Mouse (Mus musculus) liver, postnatal 0 days (tissue): ENCODE measurements around the gene Gnb1. TPM values are rescaled to one million over a fixed set of nuclear protein-coding genes. Genes with fewer than 3 reads are reported as not detected.
A peak's percentile ranks its signal among the peaks of the same experiment; 100 is the strongest.
"Not testable (repeated sequence)": the region's sequence is repeated elsewhere in the genome, so short reads cannot be mapped to it uniquely, and the experiment has no call there.

Experiments
- ATAC-seq: fragments of 200-750 bp; cut with Nextera tagmentation; 2 replicates; pipeline ENCODE4 v1.8.0; 2017; ENCODE audit warnings: mild to moderate bottlenecking, moderate library complexity
- DNase-seq: peaks from one replicate; pipeline ENCODE4 v3.0.0-alpha.2; 2016
- H3K27ac ChIP-seq: fragments of 300-500 bp; sonication (generic); 2 replicates; pipeline ENCODE4 v1.5.1; 2014; ENCODE audit warnings: antibody characterized with exemption, moderate library complexity, mild to moderate bottlenecking, low read depth
- H3K27me3 ChIP-seq: fragments of 300-500 bp; sonication (generic); 2 replicates; pipeline ENCODE4 v1.6.1; 2014; ENCODE audit warnings: low read length, control low read depth, mixed read lengths; ENCODE audit not compliant: insufficient read depth
- H3K36me3 ChIP-seq: fragments of 300-500 bp; sonication (generic); replicated peaks from 2 replicates; pipeline ENCODE4 v1.6.1; 2014; ENCODE audit warnings: mild to moderate bottlenecking, control low read depth, low read length, moderate library complexity, mixed read lengths; ENCODE audit not compliant: insufficient read depth
- H3K4me1 ChIP-seq: fragments of 300-500 bp; sonication (generic); 2 replicates; pipeline ENCODE4 v1.6.1; 2014; ENCODE audit warnings: antibody characterized with exemption, mild to moderate bottlenecking, control low read depth; ENCODE audit not compliant: insufficient read depth
- H3K4me2 ChIP-seq: fragments of 300-500 bp; sonication (generic); 2 replicates; pipeline ENCODE4 v1.6.1; 2014; ENCODE audit warnings: low read depth, mild to moderate bottlenecking, low read length, moderate library complexity, mixed read lengths
- H3K4me3 ChIP-seq: fragments of 300-500 bp; sonication (generic); 2 replicates; pipeline ENCODE4 v1.5.1; 2014; ENCODE audit warnings: low read depth, low read length
- H3K9ac ChIP-seq: fragments of 300-500 bp; sonication (generic); replicated peaks from 2 replicates; pipeline ENCODE4 v1.6.1; 2014; ENCODE audit warnings: mild to moderate bottlenecking, moderate library complexity
- H3K9me3 ChIP-seq: fragments of 300-500 bp; sonication (generic); 2 replicates; pipeline ENCODE4 v1.6.1; 2016; ENCODE audit warnings: mild to moderate bottlenecking, control low read depth, low read length, mixed read lengths
- CTCF ChIP-seq: sonication (generic); IDR thresholded peaks from 2 replicates; pipeline ENCODE4 v1.5.1; 2016; ENCODE audit warnings: antibody characterized with exemption, low read depth
- EP300 ChIP-seq: IDR thresholded peaks from 2 replicates; pipeline ENCODE4 v1.6.1; 2016; ENCODE audit warnings: antibody characterized with exemption, low read depth, mild to moderate bottlenecking
- whole genome bisulfite sequencing: fragments of 180-500 bp; shearing (Covaris S2); extraction: QIAGEN DNeasy Blood & Tissue Kit; methylation state at CpG from one replicate; pipeline ENCODE4 v1.1.7; 2014; ENCODE audit not compliant: insufficient replicate concordance; 5-methylcytosine and 5-hydroxymethylcytosine counted together
- polyA plus RNA-seq: library from polyadenylated mRNA; unstranded; fragments of >200 nt; fragmentation: Nextera tagmentation; extraction: Ambion mirVana; gene quantifications from 2 replicates; pipeline ENCODE4 v1.2.1, GENCODE M21; 2015

Gnb1 gene
- polyA plus RNA-seq, 1 experiment from 2014 or later, result 88.4 TPM

GRCm38 (mm10) chr4:155470997-155471396, 20.2 kb upstream of the Gnb1 start:
- H3K4me2 ChIP-seq, result no peak overlapping the region
- no peak overlapping the region for H3K4me3 ChIP-seq
- H3K4me1 ChIP-seq, result 0 out of 2 replicates have a peak, but pooled peaks cover 5% of the 10 kb centered on the region
- H3K9ac ChIP-seq, result no peak overlapping the region
- WGBS, result 80% methylated on average over 7 of the region's 7 CpGs
- peaks cover 6% of the 10 kb centered on the region; the same call in 1 of the 2 replicates for H3K27me3 ChIP-seq
- TF ChIP-seq CTCF (no peak), EP300 (no peak)
- DNase-seq (no peak), ATAC-seq (no peak)
- H3K36me3 ChIP-seq, result no peaks in the 10 kb centered on the region
- H3K27ac ChIP-seq, result no peak overlapping the region
- no peaks in the 10 kb centered on the region for H3K9me3 ChIP-seq

GRCm38 (mm10) chr4:155471406-155471805, 19.8 kb upstream of the Gnb1 start:
- peaks cover 6% of the 10 kb centered on the region; the same call in 1 of the 2 replicates for H3K27me3 ChIP-seq
- H3K4me2 ChIP-seq, result no peak overlapping the region
- no peak for TF ChIP-seq EP300
- TF ChIP-seq CTCF, result no peak
- H3K4me3 ChIP-seq, result no peak overlapping the region
- H3K9me3 ChIP-seq, result no peaks in the 10 kb centered on the region
- H3K9ac ChIP-seq, result no peak overlapping the region
- no peak for ATAC-seq
- H3K27ac ChIP-seq, result no peak overlapping the region
- no peaks in the 10 kb centered on the region for H3K36me3 ChIP-seq
- WGBS, result 79% methylated on average over 7 of the region's 7 CpGs
- 0 out of 2 replicates have a peak, but pooled peaks cover 5% of the 10 kb centered on the region for H3K4me1 ChIP-seq
- DNase-seq, result no peak

- DNase-seq, result no peak
- Histone ChIP-seq H3K27me3 (peaks cover 6% of the 10 kb centered on the region; the same call in 1 of the 2 replicates), H3K27ac (no peak overlapping the region), H3K9me3 (no peaks in the 10 kb centered on the region), H3K4me1 (0 out of 2 replicates have a peak, but pooled peaks cover 5% of the 10 kb centered on the region), H3K4me3 (no peak overlapping the region), H3K9ac (no peak overlapping the region), H3K36me3 (no peaks in the 10 kb centered on the region), H3K4me2 (no peak overlapping the region)
- no peak for TF ChIP-seq CTCF
- no peak for TF ChIP-seq EP300
- no peak for ATAC-seq
- 64% methylated on average over 3 of the region's 3 CpGs for WGBS
Measured at GRCm38 (mm10) chr4:155472716-155473290, 18.4 kb upstream of the Gnb1 start.

- 0 out of 2 replicates have a peak overlapping the region, but pooled peaks have one; percentile 11 for H3K27ac ChIP-seq
- WGBS, result 46% methylated on average over 5 of the region's 5 CpGs
- H3K4me3 ChIP-seq, result no peak overlapping the region
- no peak overlapping the region for H3K4me2 ChIP-seq
- ATAC-seq (peak; percentile 83), DNase-seq (peak; percentile 77)
- no peaks in the 10 kb centered on the region for H3K9me3 ChIP-seq
- TF ChIP-seq CTCF (no peak), EP300 (no peak)
- H3K9ac ChIP-seq, result no peak overlapping the region
- 0 out of 2 replicates have a peak, but pooled peaks cover 5% of the 10 kb centered on the region for H3K4me1 ChIP-seq
- H3K27me3 ChIP-seq, result peaks cover 6% of the 10 kb centered on the region; the same call in 1 of the 2 replicates
- no peaks in the 10 kb centered on the region for H3K36me3 ChIP-seq
Measured at GRCm38 (mm10) chr4:155473319-155473718, 17.8 kb upstream of the Gnb1 start.

- not testable (repeated sequence) for H3K36me3 ChIP-seq, H3K4me3 ChIP-seq, H3K4me1 ChIP-seq, H3K9me3 ChIP-seq, H3K27me3 ChIP-seq, H3K9ac ChIP-seq, DNase-seq, ATAC-seq, H3K4me2 ChIP-seq
- H3K27ac ChIP-seq, result 0 out of 2 replicates have a peak overlapping the region, but pooled peaks have one; percentile 11
- WGBS, result 46% methylated on average over 2 of the region's 2 CpGs
Measured at GRCm38 (mm10) chr4:155473796-155474195, 17.4 kb upstream of the Gnb1 start.

- H3K4me3 ChIP-seq, result peak overlapping the region; percentile 27; the same call in 1 of the 2 replicates
- H3K4me1 ChIP-seq, result peaks cover 4% of the 10 kb centered on the region; the same call in 1 of the 2 replicates
- H3K27ac ChIP-seq, result 0 out of 2 replicates have a peak overlapping the region, but pooled peaks have one; percentile 35
- peak; percentile 89 for DNase-seq
- 19% methylated on average over 28 of the region's 28 CpGs for WGBS
- H3K9ac ChIP-seq, result no peak overlapping the region
- H3K4me2 ChIP-seq, result peak overlapping the region; percentile 61
- H3K9me3 ChIP-seq, result no peaks in the 10 kb centered on the region
- no peaks in the 10 kb centered on the region for H3K27me3 ChIP-seq
- peak; percentile 79 for ATAC-seq
- H3K36me3 ChIP-seq, result no peaks in the 10 kb centered on the region
- TF ChIP-seq CTCF (peak; percentile 99), EP300 (no peak)
Measured at GRCm38 (mm10) chr4:155481381-155482124, 9.6 kb upstream of the Gnb1 start.
